ENCODE assay signal across 33 mouse cellular contexts in the genomic region with DNA sequence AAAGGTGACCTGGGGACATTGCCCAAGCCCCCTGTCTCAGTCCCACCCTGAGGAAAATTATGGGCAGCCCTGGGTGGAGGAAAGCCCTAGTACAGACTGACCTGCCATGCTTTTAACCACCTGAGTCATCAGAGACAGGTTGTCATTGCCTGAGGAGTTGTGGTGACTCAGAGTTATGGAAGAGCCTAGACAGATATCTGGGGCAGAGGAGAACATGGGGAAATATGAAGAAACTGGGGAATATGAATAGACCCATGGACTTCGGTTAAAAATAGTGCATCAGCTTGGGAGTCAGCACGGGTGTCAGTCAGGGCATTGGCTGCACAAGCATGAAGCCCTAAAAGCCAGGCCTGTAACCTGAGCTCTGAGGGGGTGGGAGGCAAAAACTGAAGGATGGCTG. TPM values are rescaled to one million over a fixed set of nuclear protein-coding genes. Genes with fewer than 3 reads are reported as not detected.
A peak's percentile ranks its signal among the peaks of the same experiment; 100 is the strongest.
DNase-seq lines count a peak whose midpoint lies in the region; ATAC-seq and TF ChIP-seq lines count a peak whose summit lies in the region.
"Had no signal": no experiment of that assay in that cellular context is flagged by ENCODE, and none has a peak within 500 bp of the region (broad histone marks: within the 10 kb centered on the region; RNA-seq: fewer than 3 reads in every experiment).

No protein-coding gene starts in this region.

- no peak overlapping the region for H3K4me2 ChIP-seq in liver, embryonic 11.5 days
- H3K4me2 ChIP-seq in neural tube, embryonic 15.5 days, result no peak overlapping the region

- H3K9me3 ChIP-seq in liver, embryonic 11.5 days (ENCODE audit: control insufficient read depth, low read length), result no peaks in the 10 kb centered on the region
- no peaks in the 10 kb centered on the region for H3K9me3 ChIP-seq in neural tube, embryonic 15.5 days (replicated peaks)
- H3K9me3 ChIP-seq: embryonic facial prominence, embryonic 12.5 days; forebrain, embryonic 12.5 days; limb, embryonic 15.5 days had no signal

- H3K27ac ChIP-seq in liver, adult 2 months (replicated peaks; ENCODE audit: insufficient read depth, low read depth, low read length), result peak overlapping the region; percentile 32
- H3K27ac ChIP-seq in liver, embryonic 11.5 days (ENCODE audit: low read depth, low read length), result no peak overlapping the region
- no peak overlapping the region for H3K27ac ChIP-seq in neural tube, embryonic 15.5 days (replicated peaks)
- H3K27ac ChIP-seq: embryonic facial prominence, embryonic 12.5 days; forebrain, embryonic 12.5 days had no signal

- no peaks in the 10 kb centered on the region for H3K27me3 ChIP-seq in liver, adult 2 months (ENCODE audit: control insufficient read depth, insufficient read depth, low read length)
- H3K27me3 ChIP-seq in liver, embryonic 11.5 days (replicated peaks; ENCODE audit: control insufficient read depth, insufficient read depth, low read length), result no peaks in the 10 kb centered on the region
- no peaks in the 10 kb centered on the region for H3K27me3 ChIP-seq in neural tube, embryonic 15.5 days (replicated peaks)
- H3K27me3 ChIP-seq: embryonic facial prominence, embryonic 12.5 days; limb, embryonic 15.5 days had no signal

- TF ChIP-seq CTCF in liver, adult 2 months (IDR thresholded peaks at IDR 0.05; ENCODE audit: low read depth, low read length), result no peak

- ATAC-seq in liver, embryonic 11.5 days (replicated peaks; ENCODE audit: low FRiP score), result no peak
- 0 out of 2 replicates have a peak, but pooled peaks have one; percentile 13 for ATAC-seq in neural tube, embryonic 15.5 days (ENCODE audit: low FRiP score)

- no peak overlapping the region for H3K9ac ChIP-seq in liver, adult 2 months (ENCODE audit: low read depth, low read length)
- H3K9ac ChIP-seq in liver, embryonic 11.5 days (ENCODE audit: low read depth, low read length), result no peak overlapping the region
- H3K9ac ChIP-seq in neural tube, embryonic 15.5 days (replicated peaks), result no peak overlapping the region
- H3K9ac ChIP-seq: embryonic facial prominence, embryonic 12.5 days; forebrain, embryonic 12.5 days; limb, embryonic 15.5 days had no signal

- TF ChIP-seq POLR2A in liver, adult 2 months (IDR thresholded peaks at IDR 0.05; ENCODE audit: extremely low read depth, insufficient read depth, low read length), result no peak

- DNase-seq in adrenal gland, adult 2 months, result peak; percentile 16
- no peak for DNase-seq in adrenal gland, postnatal 4 days (ENCODE audit: low spot score in 2 of 2)
- no peak for DNase-seq in liver, adult 2 months (ENCODE audit: extremely low read depth, low read depth, low spot score)
- DNase-seq in liver, embryonic 11.5 days (ENCODE audit: low spot score), result no peak
- DNase-seq in NIH3T3 (ENCODE audit: low read depth), result peak; percentile 37
- DNase-seq in lung, adult 18-20 months, result no peak
- DNase-seq: adrenal gland, postnatal 25 days; cerebellum, adult 11 months; gastrocnemius, postnatal 36 days; left cerebral cortex, postnatal 4 days; thymus, adult 18-20 months; thymus, postnatal 4 days had no signal

- WGBS in liver, adult 2 months, result 61% methylated on average over 2 of the region's 2 CpGs
- WGBS in liver, embryonic 11.5 days, result 82% methylated on average over 2 of the region's 2 CpGs
- 77% methylated on average over 2 of the region's 2 CpGs for WGBS in neural tube, embryonic 15.5 days

- no peaks in the 10 kb centered on the region for H3K36me3 ChIP-seq in liver, adult 2 months (ENCODE audit: control insufficient read depth, insufficient read depth, low read length)
- H3K36me3 ChIP-seq in liver, embryonic 11.5 days (ENCODE audit: control insufficient read depth, insufficient read depth, low read length), result no peaks in the 10 kb centered on the region
- H3K36me3 ChIP-seq in neural tube, embryonic 15.5 days, result no peaks in the 10 kb centered on the region
- H3K36me3 ChIP-seq: embryonic facial prominence, embryonic 12.5 days; forebrain, embryonic 12.5 days; limb, embryonic 15.5 days had no signal

- no peak overlapping the region for H3K4me3 ChIP-seq in liver, adult 2 months (ENCODE audit: insufficient read depth, low read depth, low read length)
- no peak overlapping the region for H3K4me3 ChIP-seq in liver, embryonic 11.5 days (ENCODE audit: low read depth, low read length)
- H3K4me3 ChIP-seq in neural tube, embryonic 15.5 days (replicated peaks), result no peak overlapping the region
- H3K4me3 ChIP-seq: forebrain, embryonic 12.5 days had no signal

- H3K79me2 ChIP-seq in liver, adult 2 months (ENCODE audit: control insufficient read depth, insufficient read depth, low read length), result no peaks in the 10 kb centered on the region

- H3K4me1 ChIP-seq in liver, adult 2 months (ENCODE audit: control insufficient read depth, insufficient read depth, low read length), result peaks cover 15% of the 10 kb centered on the region
- H3K4me1 ChIP-seq in liver, embryonic 11.5 days (replicated peaks; ENCODE audit: control insufficient read depth, insufficient read depth, low read length), result peaks cover 20% of the 10 kb centered on the region
- peaks cover 18% of the 10 kb centered on the region for H3K4me1 ChIP-seq in neural tube, embryonic 15.5 days

RNA-seq across cellular contexts. Expression of a gene that starts 11.6 kb away (rescaled TPM):
- total RNA-seq in adrenal gland, adult 2 months (2021), result 1 to 10 TPM; 1.4 to 3.0 TPM
- polyA plus RNA-seq in adrenal gland, adult 2 months (2012; rRNA removed), result 1.7 and 5.1 TPM in 2 replicates
- 10 to 100 TPM in 1 of 2 experiments, 1 to 10 TPM in 1; 7.0 to 11.3 TPM for total RNA-seq in adrenal gland, postnatal 4 days (2021)
- total RNA-seq in liver, adult 2 months (2014; rRNA removed), result 0.09 TPM in 1 of 2 replicates, not detected in the other
- polyA plus RNA-seq in liver, adult 2 months (2012; rRNA removed), result 0.04 and 0.10 TPM in 2 replicates
- polyA plus RNA-seq in liver, embryonic 11.5 days (2014; fragmentation: Nextera tagmentation; extraction: Ambion mirVana), result 3.4 and 4.7 TPM in 2 replicates
- 39.3 and 51.2 TPM in 2 replicates for polyA plus RNA-seq in neural tube, embryonic 15.5 days (2015; fragmentation: Nextera tagmentation; extraction: Ambion mirVana)

RNA-seq across cellular contexts. Expression of a gene that starts 20.4 kb away (rescaled TPM):
- total RNA-seq in adrenal gland, adult 2 months (2021), result not detected
- not detected in 2 replicates for polyA plus RNA-seq in adrenal gland, adult 2 months (2012; rRNA removed)
- not detected for total RNA-seq in adrenal gland, postnatal 4 days (2021)
- not detected in 2 replicates for total RNA-seq in liver, adult 2 months (2014; rRNA removed)
- not detected in 2 replicates for polyA plus RNA-seq in liver, adult 2 months (2012; rRNA removed)
- polyA plus RNA-seq in liver, embryonic 11.5 days (2014; fragmentation: Nextera tagmentation; extraction: Ambion mirVana), result not detected in 2 replicates
- polyA plus RNA-seq in neural tube, embryonic 15.5 days (2015; fragmentation: Nextera tagmentation; extraction: Ambion mirVana), result not detected in 2 replicates
- total RNA-seq: adrenal gland, postnatal 25 days; CH12.LX; gastrocnemius, postnatal 36 days; hematopoietic stem cell, adult 5-6 weeks; layer of hippocampus, adult 18-20 months; layer of hippocampus, postnatal 14 days; left cerebral cortex, adult 8-10 months; left cerebral cortex, postnatal 4 days; megakaryocyte progenitor cell, adult 5-6 weeks had no signal
- polyA plus RNA-seq: cortical plate, adult 2 months; embryonic facial prominence, embryonic 12.5 days; erythroblast, embryonic 14.5 days; forebrain, embryonic 12.5 days; heart, embryonic 11.5 days; heart, postnatal 0 days; intestine, embryonic 14.5 days; kidney, adult 2 months; limb, embryonic 15.5 days; liver, embryonic 16.5 days; lung, postnatal 0 days; midbrain, embryonic 16.5 days; small intestine, adult 2 months; stomach, embryonic 16.5 days had no signal

RNA-seq across cellular contexts. Expression of a gene that starts 28.7 kb away (rescaled TPM):
- total RNA-seq in adrenal gland, adult 2 months (2021), result 1 to 10 TPM in 1 of 2 experiments, under 1 TPM in 1; 0.89 to 1.5 TPM
- 0.68 and 1.4 TPM in 2 replicates for polyA plus RNA-seq in adrenal gland, adult 2 months (2012; rRNA removed)
- 1 to 10 TPM; 1.6 to 2.2 TPM for total RNA-seq in adrenal gland, postnatal 4 days (2021)
- total RNA-seq in liver, adult 2 months (2014; rRNA removed), result 0.60 and 0.83 TPM in 2 replicates
- 1.9 and 2.0 TPM in 2 replicates for polyA plus RNA-seq in liver, adult 2 months (2012; rRNA removed)
- 1.9 and 2.7 TPM in 2 replicates for polyA plus RNA-seq in liver, embryonic 11.5 days (2014; fragmentation: Nextera tagmentation; extraction: Ambion mirVana)
- 0.18 and 8.4 TPM in 2 replicates for polyA plus RNA-seq in neural tube, embryonic 15.5 days (2015; fragmentation: Nextera tagmentation; extraction: Ambion mirVana)
- total RNA-seq: layer of hippocampus, adult 18-20 months; layer of hippocampus, postnatal 14 days; left cerebral cortex, postnatal 4 days had no signal

RNA-seq across cellular contexts. Expression of a gene that starts 31.6 kb away (rescaled TPM):
- total RNA-seq in adrenal gland, adult 2 months (2021), result under 1 TPM in 1 of 2 experiments, not detected in 1; 0.93 TPM
- 0.39 and 1.2 TPM in 2 replicates for polyA plus RNA-seq in adrenal gland, adult 2 months (2012; rRNA removed)
- total RNA-seq in adrenal gland, postnatal 4 days (2021), result 1 to 10 TPM; 2.1 to 4.5 TPM
- total RNA-seq in liver, adult 2 months (2014; rRNA removed), result 0.81 and 0.83 TPM in 2 replicates
- 0.72 and 1.7 TPM in 2 replicates for polyA plus RNA-seq in liver, adult 2 months (2012; rRNA removed)
- polyA plus RNA-seq in liver, embryonic 11.5 days (2014; fragmentation: Nextera tagmentation; extraction: Ambion mirVana), result 0.90 and 0.97 TPM in 2 replicates
- polyA plus RNA-seq in neural tube, embryonic 15.5 days (2015; fragmentation: Nextera tagmentation; extraction: Ambion mirVana), result 1.7 and 1.8 TPM in 2 replicates
- total RNA-seq: adrenal gland, postnatal 25 days; CH12.LX; gastrocnemius, postnatal 36 days; layer of hippocampus, adult 18-20 months; layer of hippocampus, postnatal 14 days; left cerebral cortex, postnatal 4 days had no signal
- polyA plus RNA-seq: erythroblast, embryonic 14.5 days; forebrain, embryonic 12.5 days had no signal

RNA-seq across cellular contexts. Expression of a gene that starts 38.8 kb away (rescaled TPM):
- total RNA-seq in adrenal gland, adult 2 months (2021), result 100 to 1,000 TPM; 102 to 148 TPM
- 140 and 146 TPM in 2 replicates for polyA plus RNA-seq in adrenal gland, adult 2 months (2012; rRNA removed)
- total RNA-seq in adrenal gland, postnatal 4 days (2021), result 100 to 1,000 TPM; 109 to 115 TPM
- total RNA-seq in liver, adult 2 months (2014; rRNA removed), result 296 and 392 TPM in 2 replicates
- 848 and 1,254 TPM in 2 replicates for polyA plus RNA-seq in liver, adult 2 months (2012; rRNA removed)
- 45.0 and 47.5 TPM in 2 replicates for polyA plus RNA-seq in liver, embryonic 11.5 days (2014; fragmentation: Nextera tagmentation; extraction: Ambion mirVana)
- polyA plus RNA-seq in neural tube, embryonic 15.5 days (2015; fragmentation: Nextera tagmentation; extraction: Ambion mirVana), result 50.1 and 243 TPM in 2 replicates

Comparison
In these comparisons a context has a peak if more than half of its experiments do, and no peak if none do; other contexts are left out.
1. DNase-seq: peak in adrenal gland, adult 2 months (single experiment) and NIH3T3 (single experiment); none in adrenal gland, postnatal 4 days (0 of 2), liver, adult 2 months (single experiment), liver, embryonic 11.5 days (single experiment) and lung, adult 18-20 months (0 of 2).